Mouse (Mus musculus): ENCODE results near the gene Rhd. TPM values are rescaled to one million over a fixed set of nuclear protein-coding genes. Genes with fewer than 3 reads are reported as not detected.

The Rhd gene
- polyA plus RNA-seq, 1 experiment from 2014 or later, result 5.4 TPM

DNA sequence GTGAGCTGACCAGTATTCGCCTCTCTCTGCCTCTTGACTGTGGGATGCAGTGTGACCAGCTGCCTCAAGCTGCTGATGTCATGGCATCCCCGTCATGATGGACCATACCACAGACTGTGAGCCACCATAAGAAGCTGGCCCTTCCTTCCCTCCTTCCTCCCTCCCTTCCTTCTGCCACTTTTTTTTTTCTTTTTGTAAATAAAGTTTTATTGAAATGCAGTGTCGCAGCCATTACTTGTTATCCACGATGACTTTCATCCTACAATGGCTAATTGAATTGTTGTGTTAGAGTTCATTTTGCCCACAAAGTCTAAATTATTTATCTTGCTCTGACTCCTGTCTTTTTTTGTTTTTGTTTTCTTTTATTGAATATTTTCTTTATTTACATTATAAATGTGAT is 5.8 kb upstream of the Rhd start:
- H3K4me3 ChIP-seq, result no peak overlapping the region

GRCm38 (mm10) chr4:134861884-134862283 is 2.5 kb upstream of the Rhd start:
- H3K27ac ChIP-seq, result no peak overlapping the region
- peaks cover 4% of the 10 kb centered on the region for H3K4me1 ChIP-seq (replicated peaks)
- no peak overlapping the region for H3K9ac ChIP-seq
- H3K9me3 ChIP-seq (replicated peaks), result no peaks in the 10 kb centered on the region
- no peaks in the 10 kb centered on the region for H3K27me3 ChIP-seq
- no peak for ATAC-seq (replicated peaks; ENCODE audit: insufficient number of reproducible peaks, insufficient read depth, low FRiP score, low read depth)
- no peaks in the 10 kb centered on the region for H3K36me3 ChIP-seq
- no peak overlapping the region for H3K4me3 ChIP-seq
- H3K4me2 ChIP-seq, result no peak overlapping the region
- WGBS, result 75% methylated on average over 6 of the region's 6 CpGs

More for the DNA sequence above, 5.8 kb upstream of the Rhd start:
- H3K27ac ChIP-seq, result no peak overlapping the region
- 80% methylated on average over 4 of the region's 4 CpGs for WGBS
- H3K9ac ChIP-seq, result no peak overlapping the region
- no peak overlapping the region for H3K4me2 ChIP-seq
- H3K27me3 ChIP-seq, result peaks cover 12% of the 10 kb centered on the region
- no peaks in the 10 kb centered on the region for H3K9me3 ChIP-seq (replicated peaks)
- H3K4me1 ChIP-seq (replicated peaks), result peaks cover 3% of the 10 kb centered on the region
- H3K36me3 ChIP-seq, result no peaks in the 10 kb centered on the region
- no peak for ATAC-seq (replicated peaks; ENCODE audit: insufficient number of reproducible peaks, insufficient read depth, low FRiP score, low read depth)

DNA sequence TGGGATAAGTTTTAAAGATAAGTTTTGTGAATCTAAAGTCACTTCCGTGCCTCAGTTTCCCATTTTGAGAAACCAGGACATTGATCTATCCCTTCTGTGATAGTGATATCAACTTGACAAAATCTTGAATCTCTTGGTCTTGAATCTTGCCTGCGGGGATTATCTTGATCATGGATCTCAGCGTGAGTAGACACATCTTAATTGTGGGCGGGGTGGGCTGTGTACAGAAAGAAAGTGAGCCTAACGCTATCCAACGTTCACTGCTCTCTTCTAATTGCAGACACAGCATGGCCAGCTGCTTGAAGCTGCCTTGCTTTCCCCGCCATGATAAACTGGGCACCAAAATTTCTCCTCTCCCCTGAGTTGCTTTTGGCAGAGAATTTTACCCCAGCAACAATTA is 1.3 kb upstream of the Rhd start:
- no peak overlapping the region for H3K4me2 ChIP-seq
- H3K27me3 ChIP-seq, result no peaks in the 10 kb centered on the region; the same call in 1 of the 2 replicates
- WGBS, result 76% methylated on average over 7 of the region's 7 CpGs
- peaks cover 4% of the 10 kb centered on the region for H3K4me1 ChIP-seq (replicated peaks)
- H3K27ac ChIP-seq, result no peak overlapping the region
- H3K9me3 ChIP-seq (replicated peaks), result no peaks in the 10 kb centered on the region
- no peak overlapping the region for H3K4me3 ChIP-seq
- H3K36me3 ChIP-seq, result no peaks in the 10 kb centered on the region
- ATAC-seq (replicated peaks; ENCODE audit: insufficient number of reproducible peaks, insufficient read depth, low FRiP score, low read depth), result no peak
- no peak overlapping the region for H3K9ac ChIP-seq

- Histone ChIP-seq H3K4me3 (no peak overlapping the region), H3K9me3 (replicated peaks) (no peaks in the 10 kb centered on the region), H3K27ac (no peak overlapping the region), H3K4me2 (no peak overlapping the region), H3K9ac (no peak overlapping the region), H3K4me1 (replicated peaks) (peaks cover 16% of the 10 kb centered on the region), H3K27me3 (peaks cover 22% of the 10 kb centered on the region), H3K36me3 (no peaks in the 10 kb centered on the region)
- whole genome bisulfite sequencing, result 63% methylated on average over 6 of the region's 6 CpGs
- ATAC-seq (replicated peaks; ENCODE audit: insufficient number of reproducible peaks, insufficient read depth, low FRiP score, low read depth), result no peak
These were observed 1.0 kb downstream of the Rhd start for GRCm38 (mm10) chr4:134865340-134865739.

DNA sequence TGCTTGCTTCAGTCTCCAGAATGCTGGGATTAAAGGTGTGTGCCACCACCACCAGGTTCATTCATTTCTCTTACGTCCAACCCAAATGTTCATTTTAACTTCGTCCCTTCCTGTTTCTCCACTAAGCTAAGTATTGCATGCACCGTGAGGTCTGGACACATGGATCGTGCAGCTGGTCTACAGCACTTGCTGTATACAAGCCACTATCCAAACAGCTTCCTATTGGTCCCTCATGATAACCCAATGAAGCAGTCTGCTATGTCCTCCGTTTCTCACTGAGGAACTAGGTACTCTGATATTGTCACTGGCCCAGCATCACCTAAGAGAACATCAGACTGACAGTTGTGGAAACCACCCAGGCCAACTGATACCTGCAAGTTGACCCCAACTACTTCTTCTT is 1.5 kb downstream of the Rhd start:
- Histone ChIP-seq H3K9ac (no peak overlapping the region), H3K27me3 (peaks cover 27% of the 10 kb centered on the region), H3K36me3 (no peaks in the 10 kb centered on the region), H3K4me3 (no peak overlapping the region), H3K9me3 (replicated peaks) (no peaks in the 10 kb centered on the region), H3K4me1 (replicated peaks) (peaks cover 16% of the 10 kb centered on the region), H3K27ac (no peak overlapping the region), H3K4me2 (no peak overlapping the region)
- WGBS, result 77% methylated on average over 5 of the region's 5 CpGs
- ATAC-seq (replicated peaks; ENCODE audit: insufficient number of reproducible peaks, insufficient read depth, low FRiP score, low read depth), result no peak

DNA sequence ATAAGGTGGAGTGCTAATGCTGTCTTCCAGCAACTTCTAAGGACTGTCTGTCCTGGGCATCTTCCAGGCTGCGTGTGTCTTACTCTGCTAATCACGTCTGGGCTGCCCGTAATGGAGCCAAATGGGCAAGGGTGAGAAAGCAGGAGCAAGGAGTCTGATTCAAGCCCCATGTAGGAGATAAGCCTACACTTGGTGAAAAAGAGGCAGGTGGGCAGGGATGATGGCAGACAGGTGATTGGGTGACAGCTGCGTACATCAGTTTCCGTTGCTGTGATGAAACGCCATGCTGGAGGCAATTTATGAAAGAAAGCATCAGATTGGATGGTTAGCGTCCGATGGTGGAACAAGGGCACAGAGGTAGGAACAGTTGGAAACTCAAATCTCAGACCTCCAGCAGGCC is 2.9 kb downstream of the Rhd start:
- H3K9ac ChIP-seq, result no peak overlapping the region
- no peak overlapping the region for H3K4me3 ChIP-seq
- peaks cover 16% of the 10 kb centered on the region for H3K4me1 ChIP-seq (replicated peaks)
- H3K4me2 ChIP-seq, result no peak overlapping the region
- peaks cover 28% of the 10 kb centered on the region for H3K27me3 ChIP-seq
- no peaks in the 10 kb centered on the region for H3K9me3 ChIP-seq (replicated peaks)
- no peak for ATAC-seq (replicated peaks; ENCODE audit: insufficient number of reproducible peaks, insufficient read depth, low FRiP score, low read depth)
- H3K36me3 ChIP-seq, result no peaks in the 10 kb centered on the region
- 91% methylated on average over 8 of the region's 8 CpGs for WGBS
- no peak overlapping the region for H3K27ac ChIP-seq

DNA sequence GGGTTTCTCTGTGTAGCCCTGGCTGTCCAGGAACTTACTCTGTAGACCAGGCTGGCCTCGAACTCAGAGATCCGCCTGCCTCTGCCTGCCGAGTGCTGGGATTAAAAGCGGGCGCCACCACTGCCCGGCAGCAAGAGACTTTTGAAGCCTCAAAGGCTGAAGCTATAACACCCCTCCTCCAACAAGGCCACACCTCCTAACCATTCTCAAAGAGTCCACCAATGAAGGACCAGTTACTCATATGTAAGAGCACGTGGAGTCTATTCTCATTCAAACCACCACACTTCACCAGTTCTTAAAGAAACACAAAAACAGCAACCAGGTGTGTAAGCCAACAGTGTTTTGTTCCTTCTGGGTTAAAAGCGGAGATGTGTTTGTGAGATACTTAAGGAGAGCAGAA is 3.3 kb downstream of the Rhd start:
- Histone ChIP-seq H3K4me3 (no peak overlapping the region), H3K27ac (no peak overlapping the region), H3K9ac (no peak overlapping the region), H3K27me3 (peaks cover 28% of the 10 kb centered on the region), H3K4me2 (no peak overlapping the region), H3K9me3 (replicated peaks) (no peaks in the 10 kb centered on the region), H3K4me1 (replicated peaks) (peaks cover 16% of the 10 kb centered on the region), H3K36me3 (no peaks in the 10 kb centered on the region)
- no peak for ATAC-seq (replicated peaks; ENCODE audit: insufficient number of reproducible peaks, insufficient read depth, low FRiP score, low read depth)
- WGBS, result 87% methylated on average over 8 of the region's 8 CpGs

DNA sequence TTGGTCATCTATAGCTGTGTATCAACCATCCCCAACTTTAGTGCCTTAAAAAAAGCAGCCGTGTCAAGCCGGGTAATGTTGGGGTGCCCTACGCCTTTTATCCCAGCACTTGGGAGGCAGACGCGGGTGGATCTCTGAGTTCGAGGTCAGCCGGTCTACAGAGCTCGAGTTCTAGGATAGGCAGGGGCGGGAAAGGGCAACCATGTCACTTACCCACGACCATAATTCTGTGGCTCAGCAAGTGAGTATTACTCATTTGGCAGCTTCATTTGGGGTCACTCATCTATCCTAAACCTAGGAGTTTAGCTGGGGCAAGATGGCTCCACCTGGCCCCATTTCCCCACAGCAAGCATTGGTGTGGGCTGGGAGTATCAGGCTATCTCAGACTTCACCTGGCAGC is 3.7 kb downstream of the Rhd start:
- peaks cover 28% of the 10 kb centered on the region for H3K27me3 ChIP-seq
- H3K9ac ChIP-seq, result no peak overlapping the region
- no peaks in the 10 kb centered on the region for H3K36me3 ChIP-seq
- no peak overlapping the region for H3K4me2 ChIP-seq
- no peak overlapping the region for H3K27ac ChIP-seq
- no peak overlapping the region for H3K4me3 ChIP-seq
- no peaks in the 10 kb centered on the region for H3K9me3 ChIP-seq (replicated peaks)
- peaks cover 16% of the 10 kb centered on the region for H3K4me1 ChIP-seq (replicated peaks)
- 79% methylated on average over 10 of the region's 10 CpGs for WGBS
- no peak for ATAC-seq (replicated peaks; ENCODE audit: insufficient number of reproducible peaks, insufficient read depth, low FRiP score, low read depth)

GRCm38 (mm10) chr4:134868490-134868889 is 4.2 kb downstream of the Rhd start:
- Histone ChIP-seq H3K27me3 (peaks cover 28% of the 10 kb centered on the region), H3K4me2 (no peak overlapping the region), H3K4me1 (replicated peaks) (peaks cover 16% of the 10 kb centered on the region), H3K4me3 (no peak overlapping the region), H3K9me3 (replicated peaks) (no peaks in the 10 kb centered on the region), H3K27ac (no peak overlapping the region), H3K9ac (no peak overlapping the region), H3K36me3 (no peaks in the 10 kb centered on the region)
- WGBS, result 28% methylated on average over 8 of the region's 9 CpGs
- no peak for ATAC-seq (replicated peaks; ENCODE audit: insufficient number of reproducible peaks, insufficient read depth, low FRiP score, low read depth)

- Histone ChIP-seq H3K27me3 (peaks cover 28% of the 10 kb centered on the region), H3K9ac (no peak overlapping the region), H3K4me2 (peak overlapping the region; percentile 52), H3K36me3 (no peaks in the 10 kb centered on the region), H3K4me1 (replicated peaks) (peaks cover 16% of the 10 kb centered on the region), H3K4me3 (peak overlapping the region; percentile 16; the same call in 1 of the 2 replicates), H3K9me3 (replicated peaks) (no peaks in the 10 kb centered on the region), H3K27ac (no peak overlapping the region)
- WGBS, result 10% methylated on average over 16 of the region's 16 CpGs
- ATAC-seq (replicated peaks; ENCODE audit: insufficient number of reproducible peaks, insufficient read depth, low FRiP score, low read depth), result 0 out of 2 replicates have a peak, but pooled peaks have one; percentile 35
These were observed 4.9 kb downstream of the Rhd start for GRCm38 (mm10) chr4:134869068-134869730.

DNA sequence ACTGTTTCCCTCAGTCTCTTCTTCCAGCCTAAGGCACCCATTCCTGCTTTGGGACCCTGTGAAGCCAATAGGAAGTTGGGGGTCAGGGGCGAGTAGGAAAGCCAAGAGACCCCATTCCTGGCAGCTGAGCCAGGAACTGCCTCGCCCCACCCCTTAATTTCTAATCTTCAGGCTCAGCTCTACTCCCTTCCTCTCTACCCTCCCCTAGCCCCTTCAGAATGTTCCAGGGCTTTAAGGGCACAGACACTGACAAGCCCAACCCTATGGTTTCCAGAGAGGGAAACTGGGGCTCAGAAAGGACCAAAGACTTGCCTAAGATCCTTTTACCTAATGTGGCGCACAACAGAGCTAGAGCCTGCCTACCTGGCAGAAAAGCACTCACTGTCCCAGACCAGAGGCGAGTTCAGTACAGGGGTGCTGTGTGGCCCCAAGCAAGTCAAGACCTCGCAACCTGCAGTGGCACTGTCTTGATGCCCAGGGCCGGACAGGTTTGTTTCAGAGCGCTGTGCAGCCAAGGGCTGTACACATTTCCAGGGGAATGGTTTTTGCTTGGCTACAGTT is 5.6 kb downstream of the Rhd start:
- Histone ChIP-seq H3K4me1 (replicated peaks) (peaks cover 12% of the 10 kb centered on the region), H3K9ac (no peak overlapping the region), H3K36me3 (no peaks in the 10 kb centered on the region), H3K27me3 (peaks cover 28% of the 10 kb centered on the region), H3K9me3 (replicated peaks) (no peaks in the 10 kb centered on the region), H3K4me2 (peak overlapping the region; percentile 52), H3K4me3 (peak overlapping the region; percentile 16; the same call in 1 of the 2 replicates), H3K27ac (no peak overlapping the region)
- no peak for ATAC-seq (replicated peaks; ENCODE audit: insufficient number of reproducible peaks, insufficient read depth, low FRiP score, low read depth)
- 48% methylated on average over 7 of the region's 7 CpGs for WGBS

- no peak overlapping the region for H3K9ac ChIP-seq
- peaks cover 28% of the 10 kb centered on the region for H3K27me3 ChIP-seq
- no peaks in the 10 kb centered on the region for H3K9me3 ChIP-seq (replicated peaks)
- no peak for ATAC-seq (replicated peaks; ENCODE audit: insufficient number of reproducible peaks, insufficient read depth, low FRiP score, low read depth)
- no peaks in the 10 kb centered on the region for H3K36me3 ChIP-seq
- no peak overlapping the region for H3K4me3 ChIP-seq
- no peak overlapping the region for H3K27ac ChIP-seq
- H3K4me2 ChIP-seq, result no peak overlapping the region
- WGBS, result 40% methylated on average over 4 of the region's 4 CpGs
- H3K4me1 ChIP-seq (replicated peaks), result peaks cover 12% of the 10 kb centered on the region
These were observed 7.1 kb downstream of the Rhd start for GRCm38 (mm10) chr4:134871477-134871876.
